Mouse (Mus musculus) Patski (cell line): ENCODE results near the gene Ipmk. TPM values are rescaled to one million over a fixed set of nuclear protein-coding genes. Genes with fewer than 3 reads are reported as not detected.
A peak's percentile ranks its signal among the peaks of the same experiment; 100 is the strongest.

Source experiments
- ATAC-seq: fragments of 100-300 bp; one replicate; pipeline ENCODE4 v1.8.0; 2021
- CTCF ChIA-PET: fragments of 350-600 bp; sonication (Branson Sonifier 250); formaldehyde crosslinking; loops from one replicate; lab custom pipeline; 2022; ENCODE audit warnings: inconsistent platforms; lab: Charles Lee
- POLR2A ChIA-PET: fragments of 350-600 bp; sonication (Branson Sonifier 250); formaldehyde crosslinking; loops from one replicate; lab custom pipeline; 2022; ENCODE audit warnings: antibody characterized with exemption, inconsistent platforms; lab: Charles Lee
- DNase-seq: peaks from one replicate; pipeline ENCODE4 v3.0.0-alpha.2; 2011; ENCODE audit warnings: low read depth, low spot score
- H3K27me3 ChIP-seq: fragments of 371-371 bp; one replicate; pipeline ENCODE4 v1.5.1; 2021
- CTCF ChIP-seq: fragments of 100-300 bp; IDR thresholded peaks from one replicate; pipeline ENCODE4 v1.5.1; 2021
- in situ Hi-C: fragments of 300-500 bp; cut with MboI; formaldehyde crosslinking; loops from 3 replicates; pipeline ENCODE4 v1.11.1; 2018; ENCODE audit warnings: low pct_unique_long_range_greater_than_20kb, mixed read lengths
- polyA plus RNA-seq: library from polyadenylated mRNA; unstranded; gene quantifications from one replicate; pipeline ENCODE4 v1.2.3, GENCODE M21; 2021

Ipmk gene
- polyA plus RNA-seq, 1 experiment from 2014 or later = 73.9 TPM

GRCm38 (mm10) chr10:71361836-71362562 is 14.4 kb downstream of the Ipmk start:
- ATAC-seq = no peak
- POLR2A ChIA-PET = interaction anchor here (1.0 kb wide), 1 partner anchor 17 kb away, joined by 3 read pairs; no protein-coding TSS in a partner anchor
- no peak for TF ChIP-seq CTCF
- CTCF ChIA-PET = interaction anchor here (1.2 kb wide), 2 partner anchors 20 to 36 kb away, joined by 3 to 4 read pairs; no protein-coding TSS in a partner anchor
- H3K27me3 ChIP-seq = no peaks in the 10 kb centered on the region
- in situ Hi-C loops = loop anchor here (25.0 kb wide), 1 partner anchor 225 kb away; no protein-coding TSS in a partner anchor
- no peak for DNase-seq

GRCm38 (mm10) chr10:71363440-71363839 is 15.9 kb downstream of the Ipmk start:
- no peaks in the 10 kb centered on the region for H3K27me3 ChIP-seq
- POLR2A ChIA-PET = interaction anchor here (0.6 to 1.6 kb wide), 2 partner anchors 11 to 15 kb away, joined by 3 to 6 read pairs; no protein-coding TSS in a partner anchor
- in situ Hi-C loops = loop anchor here (25.0 kb wide), 1 partner anchor 226 kb away; no protein-coding TSS in a partner anchor
- no peak for DNase-seq
- ATAC-seq = peak; percentile 27
- TF ChIP-seq CTCF = no peak
- CTCF ChIA-PET = interaction anchor here (1.0 to 1.7 kb wide), 4 partner anchors 15 to 37 kb away, joined by 3 to 5 read pairs (median 4); partner anchors contain the start of gene Ipmk

GRCm38 (mm10) chr10:71363858-71364257 is 16.3 kb downstream of the Ipmk start:
- ChIA-PET POLR2A (interaction anchor here (1.6 kb wide), 1 partner anchor 15 kb away, joined by 6 read pairs; no protein-coding TSS in a partner anchor), CTCF (interaction anchor here (1.0 to 1.7 kb wide), 3 partner anchors 16 to 37 kb away, joined by 4 to 5 read pairs (median 4); partner anchors contain the start of gene Ipmk)
- ATAC-seq = peak; percentile 82
- DNase-seq = peak; percentile 64
- no peaks in the 10 kb centered on the region for H3K27me3 ChIP-seq
- in situ Hi-C loops = loop anchor here (25.0 kb wide), 1 partner anchor 227 kb away; no protein-coding TSS in a partner anchor
- no peak for TF ChIP-seq CTCF

- no peak for TF ChIP-seq CTCF
- POLR2A ChIA-PET = no interaction called here
- no peak for DNase-seq
- peak; percentile 27 for ATAC-seq
- CTCF ChIA-PET = interaction anchor here (1.0 to 3.1 kb wide), 2 partner anchors 9 to 13 kb away, joined by 4 to 13 read pairs; no protein-coding TSS in a partner anchor
- in situ Hi-C loops = loop anchor here (25.0 kb wide), 1 partner anchor 231 kb away; no protein-coding TSS in a partner anchor
- H3K27me3 ChIP-seq = no peaks in the 10 kb centered on the region
Measured at GRCm38 (mm10) chr10:71368128-71368940, 20.8 kb downstream of the Ipmk start.

GRCm38 (mm10) chr10:71369466-71369865 is 21.9 kb downstream of the Ipmk start:
- in situ Hi-C loops = loop anchor here (25.0 kb wide), 1 partner anchor 232 kb away; no protein-coding TSS in a partner anchor
- ChIA-PET POLR2A (no interaction called here), CTCF (interaction anchor here (0.7 to 3.1 kb wide), 3 partner anchors 9 to 43 kb away, joined by 3 to 13 read pairs (median 3); no protein-coding TSS in a partner anchor)
- TF ChIP-seq CTCF = no peak
- DNase-seq (no peak), ATAC-seq (peak; percentile 16)
- H3K27me3 ChIP-seq = no peaks in the 10 kb centered on the region

GRCm38 (mm10) chr10:71371881-71372280 is 24.3 kb downstream of the Ipmk start:
- in situ Hi-C loops = loop anchor here (25.0 kb wide), 1 partner anchor 235 kb away; no protein-coding TSS in a partner anchor
- TF ChIP-seq CTCF = no peak
- ATAC-seq (no peak), DNase-seq (no peak)
- H3K27me3 ChIP-seq = no peaks in the 10 kb centered on the region
- ChIA-PET POLR2A (no interaction called here), CTCF (interaction anchor here (1.1 kb wide), 1 partner anchor 29 kb away, joined by 3 read pairs; no protein-coding TSS in a partner anchor)

- in situ Hi-C loops = loop anchor here (25.0 kb wide), 1 partner anchor 236 kb away; no protein-coding TSS in a partner anchor
- DNase-seq = no peak
- no peaks in the 10 kb centered on the region for H3K27me3 ChIP-seq
- no peak for TF ChIP-seq CTCF
- no peak for ATAC-seq
- CTCF ChIA-PET = interaction anchor here (1.1 to 1.8 kb wide), 2 partner anchors 16 to 32 kb away, joined by 4 read pairs; no protein-coding TSS in a partner anchor
- POLR2A ChIA-PET = no interaction called here
Measured at GRCm38 (mm10) chr10:71373706-71374105, 26.1 kb downstream of the Ipmk start.

- no peaks in the 10 kb centered on the region for H3K27me3 ChIP-seq
- DNase-seq = no peak
- ChIA-PET POLR2A (no interaction called here), CTCF (interaction anchor here (0.9 kb wide), 1 partner anchor 10 kb away, joined by 4 read pairs; no protein-coding TSS in a partner anchor)
- no peak for ATAC-seq
- no peak for TF ChIP-seq CTCF
- in situ Hi-C loops = no loop called here
Measured at GRCm38 (mm10) chr10:71376014-71376413, 28.5 kb downstream of the Ipmk start.

- ATAC-seq = no peak
Measured at GRCm38 (mm10) chr10:71380406-71380805, 32.8 kb downstream of the Ipmk start.

More at GRCm38 (mm10) chr10:71380406-71380805, 32.8 kb downstream of the Ipmk start:
- ChIA-PET POLR2A (no interaction called here), CTCF (interaction anchor here (3.2 kb wide), 1 partner anchor 12 kb away, joined by 13 read pairs; no protein-coding TSS in a partner anchor)
- no peak for DNase-seq
- no peaks in the 10 kb centered on the region for H3K27me3 ChIP-seq
- in situ Hi-C loops = no loop called here
- TF ChIP-seq CTCF = no peak
